ENCODE assay signal across 8 mouse cellular contexts in the genomic region with DNA sequence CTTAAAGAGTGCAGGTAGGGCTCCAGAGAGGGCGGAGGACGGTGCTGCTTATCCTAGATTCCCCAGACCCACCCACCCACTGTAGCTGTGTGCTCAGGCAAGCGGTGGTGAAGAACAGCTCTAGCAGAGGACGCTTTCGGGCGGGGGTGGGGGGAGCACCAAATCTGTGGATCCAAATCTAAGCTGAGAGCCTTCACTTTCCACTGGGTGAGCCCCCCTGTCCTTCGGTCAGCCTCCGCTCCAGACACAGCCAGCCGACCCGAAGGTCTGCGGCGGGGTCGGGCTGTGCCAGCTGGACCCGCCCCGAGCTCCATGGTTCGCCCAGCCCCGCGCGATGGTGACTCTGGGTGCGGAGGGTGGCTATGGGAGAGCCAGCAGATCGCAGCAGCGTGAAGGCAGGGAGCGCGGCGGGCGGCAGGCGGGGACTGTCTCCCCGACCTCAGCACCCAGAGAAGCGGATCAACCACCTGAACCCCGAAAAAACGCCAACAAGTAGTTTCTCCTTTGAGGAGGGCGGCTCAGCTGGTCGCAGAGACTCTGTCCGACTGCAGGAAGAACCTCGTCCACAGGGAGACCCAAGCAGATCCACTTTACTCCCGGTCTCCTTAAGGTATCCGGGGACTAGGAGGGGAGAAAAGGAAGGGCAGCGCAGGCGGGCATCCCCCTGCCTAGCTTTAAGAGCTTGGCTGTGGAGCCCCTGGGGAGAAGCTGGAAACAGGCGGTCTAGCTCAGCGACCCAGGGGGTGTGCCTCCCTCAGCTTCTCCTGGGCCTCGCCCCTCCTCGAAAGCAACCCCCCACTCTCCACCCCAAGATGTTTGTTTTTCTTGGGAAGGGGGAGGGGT. TPM values are rescaled to one million over a fixed set of nuclear protein-coding genes. Genes with fewer than 3 reads are reported as not detected.
DNase-seq lines count a peak whose midpoint lies in the region; ATAC-seq and TF ChIP-seq lines count a peak whose summit lies in the region.

No protein-coding gene starts in this region.

- peak in 1 of 2 experiments; percentile 16 for DNase-seq in heart, adult 2 months
- DNase-seq in heart, adult 8-10 months (ENCODE audit: low spot score) = no peak
- DNase-seq in adrenal gland, postnatal 10 days = peak; percentile 23
- DNase-seq in right cerebral cortex, postnatal 10 days (ENCODE audit: low spot score in 2 of 2) = peak; percentile 39 to 47

- WGBS in heart, adult 2 months = 3% methylated on average over 43 of the region's 43 CpGs
- 1% methylated on average over 41 of the region's 43 CpGs for WGBS in forebrain, embryonic 16.5 days
- 2% methylated on average over 39 of the region's 43 CpGs for WGBS in kidney, embryonic 14.5 days
- under 1% methylated on average over 39 of the region's 43 CpGs for WGBS in lung, embryonic 15.5 days

- TF ChIP-seq POLR2A in heart, adult 2 months (IDR thresholded peaks at IDR 0.05; ENCODE audit: insufficient read depth, low read depth, low read length) = no peak

- peak; percentile 79 for ATAC-seq in forebrain, embryonic 16.5 days
- peak; percentile 76 for ATAC-seq in kidney, embryonic 14.5 days (ENCODE audit: low FRiP score, low TSS enrichment)
- peak; percentile 59 for ATAC-seq in lung, embryonic 15.5 days (ENCODE audit: borderline replicate concordance, extremely low read depth, low FRiP score, low TSS enrichment)
- no peak for ATAC-seq in erythroblast, adult 5-6 weeks (replicated peaks; ENCODE audit: low FRiP score, poor library complexity, severe bottlenecking)

- peaks cover 15% of the 10 kb centered on the region for H3K27me3 ChIP-seq in heart, adult 2 months (ENCODE audit: control insufficient read depth, insufficient read depth, low read length)
- H3K27me3 ChIP-seq in forebrain, embryonic 16.5 days (replicated peaks; ENCODE audit: control insufficient read depth, insufficient read depth, low read length) = peaks cover 8% of the 10 kb centered on the region
- H3K27me3 ChIP-seq in kidney, embryonic 14.5 days (ENCODE audit: control insufficient read depth, insufficient read depth, low read length) = peaks cover 26% of the 10 kb centered on the region
- peaks cover 45% of the 10 kb centered on the region for H3K27me3 ChIP-seq in lung, embryonic 15.5 days

- H3K9me3 ChIP-seq in forebrain, embryonic 16.5 days (ENCODE audit: control insufficient read depth, low read length) = no peaks in the 10 kb centered on the region
- no peaks in the 10 kb centered on the region for H3K9me3 ChIP-seq in kidney, embryonic 14.5 days (ENCODE audit: control insufficient read depth, low read length)
- no peaks in the 10 kb centered on the region for H3K9me3 ChIP-seq in lung, embryonic 15.5 days

- no peaks in the 10 kb centered on the region for H3K4me1 ChIP-seq in heart, adult 2 months (ENCODE audit: control insufficient read depth, insufficient read depth, low read length)
- peaks cover 18% of the 10 kb centered on the region for H3K4me1 ChIP-seq in forebrain, embryonic 16.5 days (replicated peaks; ENCODE audit: control insufficient read depth, insufficient read depth, low read length)
- H3K4me1 ChIP-seq in kidney, embryonic 14.5 days (ENCODE audit: control insufficient read depth, insufficient read depth, low read length) = 0 out of 2 replicates have a peak, but pooled peaks cover 6% of the 10 kb centered on the region
- peaks cover 17% of the 10 kb centered on the region for H3K4me1 ChIP-seq in lung, embryonic 15.5 days

- TF ChIP-seq CTCF in heart, adult 2 months (IDR thresholded peaks at IDR 0.05) = no peak

- no peaks in the 10 kb centered on the region for H3K36me3 ChIP-seq in heart, adult 2 months (ENCODE audit: control insufficient read depth, insufficient read depth, low read length)
- H3K36me3 ChIP-seq in forebrain, embryonic 16.5 days (ENCODE audit: control insufficient read depth, insufficient read depth) = no peaks in the 10 kb centered on the region
- H3K36me3 ChIP-seq in kidney, embryonic 14.5 days (ENCODE audit: control insufficient read depth, insufficient read depth, low read length) = no peaks in the 10 kb centered on the region
- H3K36me3 ChIP-seq in lung, embryonic 15.5 days = no peaks in the 10 kb centered on the region

- H3K27ac ChIP-seq in heart, adult 2 months = no peak overlapping the region
- H3K27ac ChIP-seq in forebrain, embryonic 16.5 days (ENCODE audit: low read length) = no peak overlapping the region
- H3K27ac ChIP-seq in kidney, embryonic 14.5 days (ENCODE audit: low read depth, low read length) = no peak overlapping the region
- no peak overlapping the region for H3K27ac ChIP-seq in lung, embryonic 15.5 days

- no peaks in the 10 kb centered on the region for H3K79me2 ChIP-seq in heart, adult 2 months (replicated peaks; ENCODE audit: control insufficient read depth, insufficient read depth, low read length)

- H3K4me3 ChIP-seq in heart, adult 2 months = peak overlapping the region; percentile 40
- H3K4me3 ChIP-seq in forebrain, embryonic 16.5 days (replicated peaks; ENCODE audit: low read length) = peak overlapping the region; percentile 58
- H3K4me3 ChIP-seq in kidney, embryonic 14.5 days (ENCODE audit: low read length) = peak overlapping the region; percentile 61
- peak overlapping the region; percentile 43 for H3K4me3 ChIP-seq in lung, embryonic 15.5 days

- H3K4me2 ChIP-seq in forebrain, embryonic 16.5 days (ENCODE audit: low read length) = peak overlapping the region; percentile 86
- peak overlapping the region; percentile 92 for H3K4me2 ChIP-seq in kidney, embryonic 14.5 days (replicated peaks; ENCODE audit: low read depth, low read length)
- peak overlapping the region; percentile 96 for H3K4me2 ChIP-seq in lung, embryonic 15.5 days

- intact Hi-C loops in heart, adult 2 months (cut with DNase I) = no loop called here

- H3K9ac ChIP-seq in heart, adult 2 months (ENCODE audit: low read depth, low read length) = peak overlapping the region; percentile 57
- H3K9ac ChIP-seq in forebrain, embryonic 16.5 days (replicated peaks; ENCODE audit: low read depth, low read length) = peak overlapping the region; percentile 64
- peak overlapping the region; percentile 61 for H3K9ac ChIP-seq in kidney, embryonic 14.5 days (ENCODE audit: low read depth, low read length)
- H3K9ac ChIP-seq in lung, embryonic 15.5 days = peak overlapping the region; percentile 23

- TF ChIP-seq EP300 in heart, adult 2 months (IDR thresholded peaks at IDR 0.05; ENCODE audit: insufficient read depth, low read depth, low read length) = no peak

RNA-seq across cellular contexts. Expression of gene Kcnc2, which starts 0.8 kb away (rescaled TPM):
- under 1 TPM; 0.39 to 0.41 TPM for total RNA-seq in heart, adult 2 months (2021)
- polyA plus RNA-seq in heart, adult 2 months (2012; rRNA removed) = 0.44 and 0.49 TPM in 2 replicates
- total RNA-seq in heart, adult 8-10 months (2022) = under 1 TPM; 0.25 to 0.78 (median 0.38) TPM
- total RNA-seq in adrenal gland, postnatal 10 days (2021) = under 1 TPM; 0.54 to 0.85 TPM
- polyA plus RNA-seq in forebrain, embryonic 16.5 days (2015; fragmentation: Nextera tagmentation; extraction: Ambion mirVana) = 5.7 and 7.8 TPM in 2 replicates
- 4.5 and 5.8 TPM in 2 replicates for polyA plus RNA-seq in kidney, embryonic 14.5 days (2014; fragmentation: Nextera tagmentation; extraction: Ambion mirVana)
- polyA plus RNA-seq in lung, embryonic 15.5 days (2015; fragmentation: Nextera tagmentation; extraction: Ambion mirVana) = 0.26 and 0.55 TPM in 2 replicates
- not detected in 2 replicates for total RNA-seq in erythroblast, adult 5-6 weeks (2015; ENCODE audit: low replicate concordance)
- total RNA-seq in erythroblast, adult 5-6 weeks (2017; ENCODE audit: low replicate concordance) = not detected in 2 replicates
